Mouse (Mus musculus) monocyte, adult 5-6 weeks (primary cell): ENCODE measurements around the gene Sh3tc1. TPM values are rescaled to one million over a fixed set of nuclear protein-coding genes. Genes with fewer than 3 reads are reported as not detected.

Experiments
- ATAC-seq: fragments of 153-309, 156-312 bp; replicated peaks from 2 replicates; pipeline ENCODE4 v1.8.0; 2017; ENCODE audit warnings: mild to moderate bottlenecking; ENCODE audit not compliant: low TSS enrichment, insufficient number of reproducible peaks, severe bottlenecking, poor library complexity, low FRiP score
- total RNA-seq: library from RNA; stranded (forward); fragments of 200-1000, 200-491, 200-594 nt; gene quantifications from 3 replicates; pipeline ENCODE4 v1.2.3, GENCODE M21; 2017

Sh3tc1 gene
- total RNA-seq: 8.3 to 17.8 TPM (median 12.1 TPM) in 3 replicates

DNA sequence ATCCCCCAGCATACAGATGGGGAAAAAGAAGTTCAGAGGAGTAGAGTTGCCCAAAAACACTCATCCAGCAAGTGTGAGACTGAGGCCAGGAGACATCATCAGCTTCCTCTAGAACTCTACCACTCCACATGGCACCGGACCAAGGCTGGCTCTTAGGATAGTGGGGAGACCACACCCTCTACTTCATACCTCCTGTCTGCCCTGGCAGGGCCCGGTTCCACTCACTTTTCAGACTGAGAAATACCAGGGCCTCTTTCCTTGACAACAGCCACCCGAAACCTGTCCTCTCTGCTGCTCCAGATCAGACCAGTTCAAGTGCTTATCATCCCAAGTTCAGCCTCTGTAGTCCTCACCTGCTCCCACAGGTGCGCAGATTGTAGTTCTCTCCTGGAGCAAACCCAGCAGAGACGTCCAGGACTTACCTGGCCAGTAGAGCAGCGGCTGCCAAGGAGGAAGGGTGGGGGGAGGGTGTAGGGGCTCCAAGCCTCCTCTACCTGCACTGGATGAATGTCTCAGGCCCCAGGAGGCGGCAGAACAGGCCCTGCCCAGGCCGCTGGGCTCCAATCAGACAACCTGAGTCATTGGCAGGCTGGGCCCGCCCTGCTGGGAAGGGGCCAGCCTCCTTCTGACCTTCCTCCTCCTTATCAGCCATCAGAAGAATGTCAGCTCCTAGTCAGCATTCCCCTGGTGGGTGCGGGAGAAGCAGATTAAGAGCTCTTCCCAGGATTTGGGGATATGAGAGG, at the start of gene Sh3tc1:
Gene Sh3tc1, minus strand, starts transcription at position 452 of the 743 bp plus-strand sequence.
- ATAC-seq: no peak

DNA sequence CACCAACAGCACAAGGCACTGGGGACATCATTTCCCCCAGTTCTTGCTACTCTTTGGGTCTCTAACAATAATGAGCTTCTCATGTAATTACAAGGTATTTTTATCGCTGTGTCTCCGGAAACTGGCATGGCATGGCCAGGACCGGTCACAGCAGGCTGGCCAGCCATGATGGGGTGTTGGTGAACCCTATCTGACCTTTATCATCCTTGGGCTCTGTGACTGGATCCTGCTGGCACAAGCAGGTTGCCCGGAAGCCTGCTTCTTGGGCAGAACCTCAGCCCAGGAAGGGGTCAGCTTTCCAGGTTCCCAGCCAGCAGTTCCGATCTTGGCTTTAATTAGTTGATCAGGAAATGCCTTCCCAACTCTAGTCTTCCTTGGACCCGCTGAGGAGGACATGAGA, 48.9 kb upstream of the Sh3tc1 start:
- ATAC-seq: no peak

DNA sequence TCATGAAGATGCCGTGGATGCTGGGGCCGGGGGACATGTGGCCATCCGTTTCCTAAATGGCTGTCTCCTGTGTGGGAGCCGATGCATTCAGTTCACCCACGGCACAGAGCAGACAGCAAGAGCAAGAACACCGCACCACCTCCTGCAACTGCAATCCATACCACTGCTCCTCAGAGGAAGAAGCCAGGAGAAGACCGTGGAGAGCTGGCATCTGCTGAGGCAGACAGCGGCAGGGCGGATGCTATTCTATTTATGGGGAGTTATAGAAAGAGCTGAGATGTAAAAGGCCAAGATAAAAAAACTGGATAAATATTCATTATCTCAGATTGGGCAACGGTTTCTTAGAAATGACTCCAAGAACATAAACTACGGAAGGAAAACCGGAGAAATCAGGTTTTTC, 48.1 kb upstream of the Sh3tc1 start:
- ATAC-seq: no peak

DNA sequence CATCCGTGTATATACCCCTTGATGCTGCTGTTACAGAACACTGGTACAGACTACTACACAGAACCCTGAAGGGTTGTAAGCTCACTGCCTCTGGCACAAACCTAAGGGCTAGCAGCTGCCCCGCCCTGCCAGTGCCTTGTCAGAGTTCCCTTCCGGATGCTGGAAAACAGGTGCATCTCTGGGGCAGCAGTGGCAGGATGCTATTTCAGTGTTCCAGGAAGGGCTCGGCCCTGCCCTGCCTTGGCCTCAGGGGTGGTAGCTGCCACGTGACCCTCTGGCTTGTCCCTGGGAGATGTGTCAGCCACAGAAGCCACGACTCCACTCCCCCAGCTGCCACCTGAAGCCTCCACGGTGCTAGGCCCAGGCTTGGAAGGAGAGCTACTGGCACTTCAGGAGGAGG, 46.1 kb upstream of the Sh3tc1 start:
- no peak for ATAC-seq

DNA sequence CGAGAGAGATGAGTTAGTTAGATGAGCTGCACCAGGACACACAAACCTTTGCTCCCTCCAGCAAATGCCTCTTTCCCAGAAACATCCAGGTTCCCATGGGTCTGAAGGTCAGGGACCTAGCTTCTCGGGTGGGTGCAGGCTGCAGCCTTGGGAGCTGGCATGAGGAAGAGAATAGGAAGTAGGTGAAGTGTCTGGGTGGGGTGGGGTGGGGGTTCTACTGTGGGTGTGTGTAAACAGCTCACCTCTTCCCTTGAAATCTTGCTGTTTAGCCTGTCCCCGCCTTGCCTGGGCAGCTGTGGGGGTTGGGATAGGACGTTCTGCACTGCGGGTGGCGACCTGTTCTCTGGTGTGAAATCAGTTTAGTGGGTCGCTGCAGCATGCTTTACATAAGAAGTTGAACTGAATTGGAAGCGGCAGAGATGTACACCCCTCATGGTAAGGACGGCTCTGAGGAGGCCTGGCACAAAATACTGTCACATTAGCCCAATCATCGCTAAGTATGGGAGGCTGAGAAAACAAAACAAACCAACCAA, 42.9 kb upstream of the Sh3tc1 start:
- no peak for ATAC-seq

DNA sequence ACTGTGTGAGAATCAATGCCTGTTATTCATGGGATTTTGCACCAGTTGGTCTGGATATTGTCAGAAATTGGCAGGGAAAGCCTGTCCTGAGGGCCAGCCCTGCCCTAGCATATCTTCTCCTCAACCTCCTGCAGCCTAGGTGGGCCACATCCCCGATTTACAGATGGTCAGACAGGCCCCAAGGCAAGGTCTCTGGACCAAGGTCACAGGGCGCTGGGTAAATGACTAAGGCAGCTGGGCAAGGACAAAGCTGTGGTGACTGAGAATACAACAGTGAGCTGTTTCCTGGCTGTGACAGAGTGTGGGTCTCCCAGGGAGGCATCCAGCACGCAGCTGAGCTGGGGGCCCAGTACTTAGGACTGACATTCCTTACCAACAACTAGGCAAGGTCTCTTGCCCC, 41.3 kb upstream of the Sh3tc1 start:
- no peak for ATAC-seq

DNA sequence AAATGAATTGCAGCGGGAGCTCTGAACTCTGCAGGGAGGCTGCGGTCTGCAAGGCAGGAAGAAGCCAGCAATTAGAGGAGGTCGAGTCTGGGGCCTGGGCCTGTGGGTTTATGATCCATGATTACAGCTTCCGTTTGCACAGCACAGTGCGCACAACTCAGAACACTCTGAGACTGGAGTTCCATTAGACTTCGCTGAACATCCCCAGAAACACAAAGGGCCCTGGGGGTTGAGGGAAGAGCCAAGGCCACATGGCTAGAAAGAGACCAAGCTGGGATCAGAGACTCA, 34.3 kb upstream of the Sh3tc1 start:
- ATAC-seq: no peak

DNA sequence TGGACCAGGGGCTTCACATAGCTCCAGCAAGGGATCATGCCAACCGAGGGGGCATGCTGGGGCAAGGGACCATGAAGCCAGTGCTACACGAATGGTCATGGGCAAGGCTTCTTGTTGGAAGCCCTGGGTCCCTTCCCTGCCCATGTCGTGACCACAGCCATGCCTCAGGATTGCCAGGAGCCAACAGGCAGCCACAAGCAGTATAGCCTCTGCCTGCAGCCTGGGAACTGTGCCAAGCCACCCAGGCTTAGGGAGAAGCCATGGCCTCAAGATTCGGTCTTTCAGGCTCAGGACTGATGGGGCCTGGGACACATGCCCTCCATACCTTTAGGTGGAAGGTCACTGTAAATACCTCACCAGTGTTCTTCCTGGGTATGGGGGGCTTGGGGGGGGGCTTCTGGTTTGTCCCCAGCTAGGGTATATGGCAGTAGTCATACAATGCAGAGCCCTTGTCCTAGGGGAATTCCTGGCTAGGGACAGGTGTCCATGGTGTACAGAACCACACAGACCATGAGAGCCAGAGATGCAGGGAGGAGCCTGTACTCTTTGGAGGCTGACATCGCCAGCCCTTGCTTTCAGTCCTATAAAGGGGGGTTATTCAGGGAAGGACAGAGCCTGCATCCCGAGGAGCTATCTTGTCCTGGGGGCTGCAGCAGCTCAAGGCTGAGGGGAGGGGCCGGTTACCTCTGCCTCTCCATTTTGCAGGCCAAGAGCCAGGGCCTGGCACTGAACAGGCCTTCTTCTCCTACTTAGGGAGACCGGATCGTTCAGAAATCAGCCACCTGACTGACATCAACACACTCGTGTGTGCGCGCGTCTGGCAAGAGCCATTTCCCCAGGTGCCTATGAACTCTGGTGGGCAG, 33.7 kb upstream of the Sh3tc1 start:
- ATAC-seq: no peak

DNA sequence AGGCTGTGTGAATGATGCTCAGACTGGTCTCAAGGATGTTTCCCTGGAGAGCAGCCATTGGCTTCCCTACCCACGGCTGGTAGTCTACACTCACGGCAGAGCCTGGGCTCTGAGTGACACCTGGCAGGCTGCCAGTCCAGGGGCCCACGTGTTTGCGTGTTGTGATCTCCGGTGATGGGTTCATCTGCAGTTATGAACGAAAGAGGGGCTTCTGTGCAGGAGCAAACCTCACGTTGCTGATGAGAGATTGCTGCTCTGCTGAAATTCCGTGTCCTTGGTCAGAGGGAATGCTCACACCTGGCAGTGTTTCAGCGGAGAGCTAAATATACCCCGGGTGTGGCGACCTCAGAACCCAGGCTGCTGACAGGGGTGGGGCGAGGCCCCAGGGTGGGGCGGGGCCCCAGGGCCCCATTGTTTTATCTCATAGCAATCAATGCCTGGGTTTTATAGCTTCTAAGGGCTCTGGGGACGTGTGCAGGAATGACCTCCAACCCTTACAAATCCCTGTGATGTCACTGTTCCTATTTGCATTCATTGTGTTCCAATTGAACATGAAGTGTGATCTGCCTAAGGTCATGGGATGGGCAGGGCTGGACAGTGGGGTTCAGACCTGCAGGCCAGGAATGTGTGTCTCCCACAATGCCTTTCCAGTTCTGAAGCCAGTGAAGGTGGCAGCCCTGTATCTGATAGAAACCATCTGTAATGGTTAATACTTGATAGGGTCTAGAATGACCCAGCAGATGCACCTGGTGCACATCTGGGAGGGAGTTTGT, 31.3 kb upstream of the Sh3tc1 start:
- ATAC-seq: no peak

DNA sequence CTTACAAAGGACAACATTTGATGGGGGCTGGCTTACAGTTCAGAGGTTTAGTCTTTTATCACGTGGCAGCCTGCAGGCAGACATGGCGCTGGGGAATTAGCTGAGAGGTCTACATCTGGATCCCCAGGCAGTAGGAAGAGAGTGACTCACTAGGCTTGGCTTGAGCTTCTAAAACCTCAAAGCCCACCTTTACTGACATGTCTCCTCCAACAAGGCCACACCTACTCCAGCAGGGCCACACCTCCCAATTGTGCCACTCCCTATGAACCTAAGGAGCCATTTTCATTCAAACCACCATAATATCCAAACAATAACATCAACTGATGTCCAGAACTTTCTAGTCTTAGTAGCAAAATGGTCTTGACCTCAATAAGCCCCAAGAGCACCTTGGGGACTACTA, 30.5 kb upstream of the Sh3tc1 start:
- ATAC-seq: no peak

DNA sequence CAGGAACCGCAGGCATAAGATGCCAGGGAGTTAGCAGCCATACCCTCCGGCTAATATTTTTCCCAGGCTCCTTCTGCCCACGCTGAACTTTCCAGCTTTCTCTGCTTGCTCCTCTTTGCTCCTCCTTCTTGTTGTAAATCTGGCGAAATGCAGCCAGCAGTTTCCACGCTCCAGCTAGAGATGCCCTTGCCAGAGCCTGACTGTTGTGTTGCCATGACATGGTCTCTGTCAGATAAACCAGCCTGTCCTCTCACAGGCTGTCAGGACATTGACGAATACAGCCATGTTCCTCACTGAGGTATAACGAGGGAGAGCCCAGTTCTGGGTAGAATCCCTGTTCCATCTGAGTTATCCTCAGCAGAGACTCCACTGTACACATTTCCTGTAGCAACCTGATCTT, 29.2 kb upstream of the Sh3tc1 start:
- ATAC-seq: no peak

DNA sequence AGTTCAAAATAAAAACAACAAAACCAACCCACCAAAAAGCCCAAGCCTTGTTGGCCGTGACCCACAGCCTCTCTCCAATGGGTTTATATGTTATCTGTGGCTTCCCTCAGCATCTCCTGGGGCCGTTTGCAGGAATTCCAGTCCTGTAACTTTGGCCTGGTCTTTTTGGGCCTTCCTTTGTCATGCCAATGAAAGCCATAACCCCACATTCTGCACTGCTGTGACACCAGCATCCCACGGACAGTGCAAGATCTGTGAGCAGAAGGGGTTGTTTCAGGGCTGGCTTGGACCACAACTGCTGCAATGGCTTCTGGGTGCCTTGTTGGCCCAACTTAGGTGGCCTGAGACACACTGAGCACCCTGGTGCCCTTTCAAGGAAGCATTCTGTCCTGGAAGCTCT, 28.7 kb upstream of the Sh3tc1 start:
- no peak for ATAC-seq

DNA sequence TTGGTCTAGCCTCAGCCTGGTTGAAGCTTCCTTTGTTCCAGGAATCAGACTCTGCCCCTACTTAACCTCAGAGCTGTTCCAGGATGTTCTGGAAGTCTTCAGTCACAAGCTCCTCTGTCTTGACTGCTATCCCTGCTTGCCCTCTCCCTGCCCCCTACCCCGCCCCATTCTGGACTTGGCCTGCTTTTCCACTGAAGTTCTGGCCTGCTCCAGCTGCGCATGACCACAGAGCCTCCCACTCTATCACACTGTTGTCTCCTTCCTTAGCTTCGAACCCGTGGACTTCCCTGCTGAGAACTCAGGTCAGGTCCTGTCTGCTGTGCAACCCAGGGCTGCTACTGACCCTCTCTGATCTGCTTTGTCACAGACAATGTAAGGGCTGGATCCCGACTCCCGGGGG, 26.1 kb upstream of the Sh3tc1 start:
- ATAC-seq: no peak

DNA sequence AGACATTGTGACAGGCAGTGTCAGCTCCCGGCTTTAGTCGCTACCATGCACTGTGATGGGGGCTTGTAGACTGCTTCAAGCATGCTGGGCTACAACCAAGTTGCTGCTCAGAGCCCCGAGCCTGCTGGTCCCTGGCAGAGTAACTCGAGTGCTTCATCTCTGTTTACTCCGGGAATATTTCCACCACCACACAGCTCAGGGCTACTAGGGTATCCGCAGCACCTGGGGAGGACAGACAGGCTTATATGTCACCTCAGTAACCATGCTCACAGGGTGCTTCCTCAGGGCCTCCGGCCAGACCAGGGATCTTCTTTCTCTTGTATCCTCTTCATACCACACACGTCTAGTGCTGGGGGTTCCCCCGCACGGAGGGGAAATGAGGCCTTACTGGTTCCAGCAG, 23.1 kb upstream of the Sh3tc1 start:
- no peak for ATAC-seq

DNA sequence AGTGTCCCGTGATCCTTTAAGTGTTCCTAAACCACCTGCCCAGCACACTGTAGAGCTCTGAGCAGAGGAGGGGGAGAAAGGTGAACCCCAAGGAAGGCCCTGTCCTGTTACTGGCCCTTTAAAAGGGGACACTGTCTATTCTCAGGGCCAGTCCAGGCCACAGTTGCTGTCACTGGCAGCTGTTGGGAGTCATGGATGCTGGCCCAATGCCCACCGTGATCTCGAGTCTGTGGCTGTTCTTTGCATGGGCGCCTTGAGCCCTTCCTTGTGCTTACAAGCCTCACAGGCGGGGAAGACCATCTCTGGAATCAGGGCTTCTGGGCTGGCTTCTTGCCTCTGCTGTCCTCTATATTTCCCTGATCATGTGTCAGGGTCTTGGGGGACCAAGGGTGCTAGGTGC, 22.6 kb upstream of the Sh3tc1 start:
- no peak for ATAC-seq

DNA sequence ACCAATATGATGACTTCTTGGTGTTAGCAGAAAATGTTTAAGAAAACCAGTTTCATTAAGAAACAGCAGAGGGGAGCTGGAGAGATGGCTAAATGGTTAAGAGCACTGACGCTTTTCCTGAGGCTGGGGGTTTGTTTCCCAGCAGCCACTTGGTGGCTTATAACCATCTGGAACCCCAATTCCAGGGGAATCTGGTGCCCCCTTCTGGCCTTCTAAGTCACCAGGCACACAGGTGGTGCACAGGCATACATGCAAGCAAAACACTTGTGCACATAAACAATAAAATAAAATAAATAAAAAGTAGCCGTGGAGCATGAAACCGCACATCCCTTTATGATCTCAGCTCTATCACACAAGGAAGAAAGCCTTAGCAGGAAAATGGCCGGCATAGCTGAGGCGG, 21.5 kb upstream of the Sh3tc1 start:
- no peak for ATAC-seq

DNA sequence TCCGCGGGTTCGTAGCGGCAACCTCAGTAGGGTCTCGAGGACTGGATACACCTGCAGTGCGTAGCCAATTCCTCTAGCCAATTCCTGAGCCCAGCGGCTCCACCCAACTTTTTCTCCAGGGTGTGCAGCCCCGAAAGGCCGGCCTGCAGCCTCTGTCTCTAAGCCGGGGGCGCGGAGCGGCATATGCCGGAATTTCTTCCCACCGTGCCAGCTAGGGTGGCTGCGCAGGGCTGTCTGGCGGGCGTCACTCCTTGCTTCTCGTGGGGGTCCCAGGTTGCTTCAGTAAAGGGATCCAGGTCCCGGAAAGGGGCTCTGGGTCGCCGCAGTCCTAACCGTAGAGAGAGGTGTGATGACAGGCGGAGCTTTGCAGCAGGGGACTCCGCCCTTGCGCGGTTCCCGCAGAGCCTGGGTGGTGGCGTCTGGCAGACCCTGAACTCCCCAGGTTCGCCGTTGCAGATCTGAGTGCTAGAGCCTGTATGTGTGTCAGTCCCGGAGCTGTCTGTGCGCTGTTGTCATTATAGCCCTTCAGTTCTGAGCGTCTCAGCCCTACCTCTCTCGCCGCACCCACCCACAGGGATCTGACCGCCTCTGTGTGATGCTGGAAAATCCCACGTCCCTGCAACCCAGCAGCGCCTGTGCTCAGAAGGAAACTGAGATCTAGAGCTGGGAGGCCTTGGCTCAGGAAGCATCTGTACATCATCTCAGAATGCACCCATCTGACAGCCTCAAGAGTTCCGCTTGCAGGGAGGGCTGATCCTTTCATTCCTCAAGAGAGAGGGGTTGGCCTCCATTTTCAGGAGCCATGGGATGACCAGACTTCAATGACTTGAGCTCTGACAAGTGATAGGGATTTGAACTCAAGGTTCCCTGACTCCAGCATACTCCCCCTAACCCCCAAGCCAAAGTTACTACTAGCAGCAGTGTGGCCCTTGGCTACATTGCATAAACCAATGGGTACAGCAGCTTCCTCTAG, 18.6 kb upstream of the Sh3tc1 start:
- no peak for ATAC-seq

DNA sequence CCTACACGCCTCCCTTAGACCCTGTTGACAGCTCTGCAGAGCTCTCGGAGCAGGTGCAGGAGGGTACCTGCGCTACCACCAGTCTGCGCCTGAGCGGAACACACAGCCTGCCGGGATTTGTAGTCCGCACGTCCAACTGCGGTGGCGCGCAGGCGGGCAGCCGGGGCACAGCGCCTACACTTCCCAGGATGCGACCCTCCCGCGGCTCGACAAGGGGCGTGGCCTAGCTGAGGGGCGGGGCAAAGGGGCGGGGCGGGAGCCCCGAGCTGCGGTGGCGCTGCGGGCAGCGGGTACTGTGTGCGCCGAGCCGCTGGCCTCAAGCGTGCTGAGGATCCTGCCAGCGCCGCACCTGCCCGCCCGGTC, 17.8 kb upstream of the Sh3tc1 start, which contains the start of gene Ablim2:
Gene Ablim2, plus strand, starts transcription at position 242 of the 363 bp plus-strand sequence.
- peak; percentile 84 for ATAC-seq
